Mouse (Mus musculus) liver, embryonic 15.5 days (tissue): Measurements from ENCODE around the gene Ackr4. TPM values are rescaled to one million over a fixed set of nuclear protein-coding genes. Genes with fewer than 3 reads are reported as not detected.

Experiments
- ATAC-seq: fragments of 200-750 bp; cut with Nextera tagmentation; 2 replicates; pipeline ENCODE4 v1.8.0; 2017; ENCODE audit warnings: moderate number of reproducible peaks, mild to moderate bottlenecking, moderate library complexity; ENCODE audit not compliant: insufficient read depth
- H3K27ac ChIP-seq: fragments of 300-500 bp; sonication (generic); replicated peaks from 2 replicates; pipeline ENCODE4 v1.5.1; 2015; ENCODE audit warnings: mild to moderate bottlenecking, inconsistent platforms
- H3K27me3 ChIP-seq: fragments of 300-500 bp; sonication (generic); 2 replicates; pipeline ENCODE4 v1.6.1; 2015; ENCODE audit warnings: mild to moderate bottlenecking, inconsistent platforms
- H3K36me3 ChIP-seq: fragments of 300-500 bp; sonication (generic); replicated peaks from 2 replicates; pipeline ENCODE4 v1.6.1; 2015; ENCODE audit warnings: moderate library complexity, mild to moderate bottlenecking, inconsistent platforms
- H3K4me1 ChIP-seq: fragments of 300-500 bp; sonication (generic); replicated peaks from 2 replicates; pipeline ENCODE4 v1.6.1; 2015; ENCODE audit warnings: inconsistent platforms
- H3K4me2 ChIP-seq: fragments of 300-500 bp; sonication (generic); 2 replicates; pipeline ENCODE4 v1.6.1; 2015; ENCODE audit warnings: moderate library complexity, mild to moderate bottlenecking, inconsistent platforms
- H3K4me3 ChIP-seq: fragments of 300-500 bp; sonication (generic); replicated peaks from 2 replicates; pipeline ENCODE4 v1.5.1; 2015; ENCODE audit warnings: mild to moderate bottlenecking, inconsistent platforms
- H3K9ac ChIP-seq: fragments of 300-500 bp; sonication (generic); 2 replicates; pipeline ENCODE4 v1.6.1; 2015; ENCODE audit warnings: moderate library complexity, mild to moderate bottlenecking, inconsistent platforms
- H3K9me3 ChIP-seq: fragments of 300-500 bp; sonication (generic); replicated peaks from 2 replicates; pipeline ENCODE4 v1.6.1; 2016; ENCODE audit warnings: inconsistent platforms
- WGBS: fragments of 180-500 bp; shearing (Covaris S2); methylation state at CpG from one replicate; pipeline ENCODE4 v1.1.7; 2015; ENCODE audit warnings: mixed read lengths; ENCODE audit not compliant: insufficient replicate concordance; 5-methylcytosine and 5-hydroxymethylcytosine counted together
- polyA plus RNA-seq: library from polyadenylated mRNA; unstranded; fragments of >200 nt; fragmentation: Nextera tagmentation; extraction: Ambion mirVana; gene quantifications from 2 replicates; pipeline ENCODE4 v1.2.1, GENCODE M21; 2015

Ackr4 gene
- 0.89 and 0.92 TPM in 2 replicates for polyA plus RNA-seq

GRCm38 (mm10) chr9:104126833-104127232, at the start of gene Ackr4:
Gene Ackr4 (minus strand): TSS chr9:104126933.
- Histone ChIP-seq H3K9me3 (no peaks in the 10 kb centered on the region), H3K4me3 (no peak within 1 kb of the TSS), H3K9ac (no peak within 1 kb of the TSS), H3K4me2 (no peak within 1 kb of the TSS), H3K4me1 (no peaks in the 10 kb centered on the region), H3K27ac (no peak within 1 kb of the TSS), H3K27me3 (no peaks in the 10 kb centered on the region), H3K36me3 (0 out of 2 replicates have a peak, but pooled peaks cover 4% of the 10 kb centered on the region)
- WGBS: 67% methylated on average over 3 of the region's 3 CpGs
- ATAC-seq: no peak

DNA sequence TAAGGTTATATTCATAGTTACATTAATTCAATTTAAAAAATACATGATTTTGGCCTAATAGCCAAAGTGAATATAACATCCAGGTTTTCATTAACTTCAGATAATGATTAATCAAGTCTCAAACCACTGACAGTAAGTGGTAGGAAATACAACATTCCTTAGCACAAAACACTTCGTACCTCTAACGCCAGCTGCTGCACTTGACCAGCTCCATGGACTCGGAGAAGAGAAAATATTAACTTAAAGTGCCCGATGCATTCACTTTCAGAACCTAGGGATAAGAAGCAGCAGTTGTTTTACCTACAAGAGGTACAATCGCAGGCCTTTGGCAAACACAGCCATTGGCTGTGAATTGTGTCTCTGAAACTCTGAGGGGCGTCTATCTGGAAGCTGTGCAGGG, 45.6 kb upstream of the Ackr4 start:
- Histone ChIP-seq H3K27ac (no peak overlapping the region), H3K4me2 (no peak overlapping the region), H3K9me3 (no peaks in the 10 kb centered on the region), H3K4me1 (no peaks in the 10 kb centered on the region), H3K36me3 (peaks cover 61% of the 10 kb centered on the region), H3K9ac (no peak overlapping the region), H3K27me3 (no peaks in the 10 kb centered on the region), H3K4me3 (no peak overlapping the region)
- WGBS: 80% methylated on average over 6 of the region's 6 CpGs
- ATAC-seq: no peak

DNA sequence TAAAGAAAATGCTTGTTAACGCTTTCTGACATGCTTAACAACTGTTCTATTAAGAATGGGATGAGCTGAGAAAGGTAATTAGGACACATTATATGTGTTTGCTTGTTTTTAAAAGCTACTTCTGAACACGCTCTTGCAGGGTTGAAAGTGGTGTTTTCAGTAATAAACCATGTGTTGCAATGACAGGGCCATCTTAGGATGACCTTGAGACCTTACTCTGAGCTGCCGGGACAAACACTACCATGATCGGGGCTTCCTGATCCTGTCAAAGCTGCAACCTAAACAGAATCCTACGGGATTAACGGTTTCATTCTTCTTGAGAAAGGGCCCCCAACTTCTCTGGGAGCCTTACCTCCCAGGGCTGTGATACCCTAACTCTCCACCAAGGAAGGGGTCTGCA, 44.9 kb upstream of the Ackr4 start:
- ATAC-seq: no peak
- no peaks in the 10 kb centered on the region for H3K4me1 ChIP-seq
- no peak overlapping the region for H3K9ac ChIP-seq
- no peak overlapping the region for H3K27ac ChIP-seq
- WGBS: 79% methylated on average over 6 of the region's 6 CpGs
- H3K9me3 ChIP-seq: no peaks in the 10 kb centered on the region
- no peak overlapping the region for H3K4me3 ChIP-seq
- H3K4me2 ChIP-seq: no peak overlapping the region
- H3K36me3 ChIP-seq: peaks cover 62% of the 10 kb centered on the region
- H3K27me3 ChIP-seq: no peaks in the 10 kb centered on the region

- H3K4me3 ChIP-seq: no peak overlapping the region
- H3K4me1 ChIP-seq: no peaks in the 10 kb centered on the region
- no peaks in the 10 kb centered on the region for H3K27me3 ChIP-seq
- WGBS: 84% methylated on average over 10 of the region's 10 CpGs
- peaks cover 57% of the 10 kb centered on the region for H3K36me3 ChIP-seq
- no peak for ATAC-seq
- H3K9ac ChIP-seq: no peak overlapping the region
- no peaks in the 10 kb centered on the region for H3K9me3 ChIP-seq
- no peak overlapping the region for H3K27ac ChIP-seq
- H3K4me2 ChIP-seq: no peak overlapping the region
Observed at GRCm38 (mm10) chr9:104169986-104170385, 43.3 kb upstream of the Ackr4 start.

DNA sequence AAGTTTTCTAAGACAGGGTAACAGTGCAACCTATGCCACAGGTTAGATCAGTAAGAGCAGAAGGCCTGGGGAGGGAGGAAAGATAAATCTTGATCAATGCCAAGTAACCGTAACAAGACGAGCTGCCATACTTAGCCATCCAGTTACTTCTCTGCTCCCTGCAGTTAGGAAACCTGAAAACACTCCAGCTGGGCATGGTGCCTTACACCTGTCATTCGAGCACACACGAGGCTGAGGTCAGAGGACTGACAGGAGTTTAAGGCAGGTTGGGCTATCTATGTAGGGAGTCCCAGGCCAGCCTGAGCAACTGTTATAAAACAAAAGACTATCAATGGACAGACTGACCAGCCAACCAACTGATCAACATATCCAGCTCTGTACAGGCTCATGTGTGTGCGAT, 39.2 kb upstream of the Ackr4 start:
- no peak overlapping the region for H3K4me2 ChIP-seq
- H3K4me3 ChIP-seq: no peak overlapping the region
- H3K9ac ChIP-seq: no peak overlapping the region
- H3K9me3 ChIP-seq: no peaks in the 10 kb centered on the region
- 83% methylated on average over 5 of the region's 5 CpGs for WGBS
- no peak overlapping the region for H3K27ac ChIP-seq
- no peaks in the 10 kb centered on the region for H3K27me3 ChIP-seq
- no peaks in the 10 kb centered on the region for H3K4me1 ChIP-seq
- H3K36me3 ChIP-seq: peaks cover 71% of the 10 kb centered on the region
- no peak for ATAC-seq

- Histone ChIP-seq H3K9ac (no peak overlapping the region), H3K4me2 (no peak overlapping the region), H3K4me1 (no peaks in the 10 kb centered on the region), H3K27ac (no peak overlapping the region), H3K36me3 (peaks cover 78% of the 10 kb centered on the region), H3K4me3 (no peak overlapping the region), H3K27me3 (no peaks in the 10 kb centered on the region), H3K9me3 (no peaks in the 10 kb centered on the region)
- WGBS: 81% methylated on average over 5 of the region's 5 CpGs
- ATAC-seq: no peak
Observed at GRCm38 (mm10) chr9:104164194-104164593, 37.5 kb upstream of the Ackr4 start.

GRCm38 (mm10) chr9:104161117-104161516, 34.4 kb upstream of the Ackr4 start:
- no peaks in the 10 kb centered on the region for H3K9me3 ChIP-seq
- no peak overlapping the region for H3K9ac ChIP-seq
- no peaks in the 10 kb centered on the region for H3K4me1 ChIP-seq
- no peak overlapping the region for H3K4me2 ChIP-seq
- no peaks in the 10 kb centered on the region for H3K27me3 ChIP-seq
- ATAC-seq: peak; percentile 90
- peaks cover 79% of the 10 kb centered on the region for H3K36me3 ChIP-seq
- H3K4me3 ChIP-seq: no peak overlapping the region
- 61% methylated on average over 7 of the region's 7 CpGs for WGBS
- H3K27ac ChIP-seq: peak overlapping the region; percentile 45; the same call in 1 of the 2 replicates

- ATAC-seq: no peak
- WGBS: 84% methylated on average over 7 of the region's 7 CpGs
- no peak overlapping the region for H3K27ac ChIP-seq
Observed at GRCm38 (mm10) chr9:104157291-104157690, 30.6 kb upstream of the Ackr4 start.

GRCm38 (mm10) chr9:104156506-104156905, 29.8 kb upstream of the Ackr4 start:
- H3K36me3 ChIP-seq: peaks cover 80% of the 10 kb centered on the region
- H3K9me3 ChIP-seq: no peaks in the 10 kb centered on the region

More at GRCm38 (mm10) chr9:104157291-104157690, 30.6 kb upstream of the Ackr4 start:
- no peak overlapping the region for H3K4me2 ChIP-seq
- no peaks in the 10 kb centered on the region for H3K27me3 ChIP-seq
- H3K9me3 ChIP-seq: no peaks in the 10 kb centered on the region
- no peak overlapping the region for H3K4me3 ChIP-seq
- H3K9ac ChIP-seq: no peak overlapping the region
- H3K4me1 ChIP-seq: no peaks in the 10 kb centered on the region
- H3K36me3 ChIP-seq: peaks cover 80% of the 10 kb centered on the region

GRCm38 (mm10) chr9:104155100-104155715, 28.5 kb upstream of the Ackr4 start:
- Histone ChIP-seq H3K4me3 (no peak overlapping the region), H3K4me1 (no peaks in the 10 kb centered on the region), H3K9ac (no peak overlapping the region), H3K36me3 (peaks cover 77% of the 10 kb centered on the region), H3K4me2 (no peak overlapping the region), H3K27me3 (no peaks in the 10 kb centered on the region), H3K9me3 (no peaks in the 10 kb centered on the region), H3K27ac (no peak overlapping the region)
- 77% methylated on average over 14 of the region's 14 CpGs for WGBS
- no peak for ATAC-seq

More at GRCm38 (mm10) chr9:104156506-104156905, 29.8 kb upstream of the Ackr4 start:
- Histone ChIP-seq H3K4me3 (no peak overlapping the region), H3K27ac (no peak overlapping the region), H3K4me2 (no peak overlapping the region), H3K9ac (no peak overlapping the region), H3K4me1 (no peaks in the 10 kb centered on the region), H3K27me3 (no peaks in the 10 kb centered on the region)
- WGBS: 82% methylated on average over 8 of the region's 8 CpGs
- ATAC-seq: no peak

DNA sequence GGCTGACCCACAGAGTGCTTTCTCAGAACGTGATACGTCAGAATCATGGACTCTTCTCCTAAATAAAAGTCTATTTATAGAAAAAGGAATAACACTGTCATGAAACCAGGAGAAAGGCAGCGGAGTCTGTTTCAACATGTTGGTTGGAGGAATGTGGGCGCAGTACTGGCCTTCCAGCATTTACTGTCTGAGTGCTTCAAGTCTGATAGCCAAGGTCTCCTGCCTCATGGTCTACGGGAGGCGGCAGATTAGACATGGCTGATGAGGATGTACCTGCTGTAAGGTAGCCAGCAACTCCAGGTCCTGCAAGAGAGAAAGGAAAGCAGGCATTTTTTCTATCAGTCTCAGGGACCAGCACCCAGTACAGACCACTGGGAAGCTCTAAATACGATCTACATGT, 25.4 kb upstream of the Ackr4 start:
- peaks cover 57% of the 10 kb centered on the region for H3K36me3 ChIP-seq

DNA sequence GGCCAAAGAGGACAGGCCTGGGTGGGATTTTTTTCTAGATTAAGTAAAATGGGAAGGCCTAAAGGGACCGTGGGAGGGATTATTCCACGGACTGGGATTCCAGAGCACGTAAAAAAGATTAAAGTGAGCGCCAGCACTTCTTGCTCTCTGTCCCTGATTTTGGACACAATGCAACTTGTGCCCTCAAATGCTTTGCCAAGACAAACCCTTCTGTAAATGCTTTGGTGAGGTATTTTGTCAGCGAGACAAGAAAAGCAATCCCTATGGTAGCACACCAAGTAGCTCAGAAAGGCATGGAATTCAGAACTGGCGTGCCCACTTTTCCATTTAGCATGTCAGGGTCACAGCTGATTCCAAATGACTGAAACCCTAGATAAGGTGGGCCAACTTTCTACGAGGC, 22.2 kb upstream of the Ackr4 start:
- no peak for ATAC-seq
- Histone ChIP-seq H3K4me2 (no peak overlapping the region), H3K4me1 (no peaks in the 10 kb centered on the region), H3K27me3 (no peaks in the 10 kb centered on the region), H3K36me3 (peaks cover 31% of the 10 kb centered on the region), H3K4me3 (no peak overlapping the region), H3K27ac (no peak overlapping the region), H3K9me3 (no peaks in the 10 kb centered on the region), H3K9ac (no peak overlapping the region)
- 72% methylated on average over 7 of the region's 7 CpGs for whole genome bisulfite sequencing

More for the DNA sequence above, 25.4 kb upstream of the Ackr4 start:
- Histone ChIP-seq H3K27ac (no peak overlapping the region), H3K4me1 (no peaks in the 10 kb centered on the region), H3K9ac (no peak overlapping the region), H3K4me3 (no peak overlapping the region), H3K27me3 (no peaks in the 10 kb centered on the region), H3K4me2 (no peak overlapping the region), H3K9me3 (no peaks in the 10 kb centered on the region)
- WGBS: 78% methylated on average over 7 of the region's 7 CpGs
- ATAC-seq: no peak
